Mouse (Mus musculus) layer of hippocampus, postnatal 25 days (tissue): ENCODE measurements around the gene Sema4c. TPM values are rescaled to one million over a fixed set of nuclear protein-coding genes. Genes with fewer than 3 reads are reported as not detected.

Source experiments
- DNase-seq, 2 experiments: peaks; one replicate each; pipeline ENCODE4 v3.0.0; 2022; ENCODE audit warnings: mixed read lengths in 2 of 2, low spot score in 1 of 2; ENCODE audit errors: extremely low spot score in 1 of 2
- total RNA-seq, 2 experiments: library from RNA; stranded (reverse); gene quantifications; 2 replicates each; pipeline ENCODE4 v1.2.3; 2021

Sema4c gene
- total RNA-seq, 2 experiments from 2014 or later, result 12.7 to 14.0 TPM

DNA sequence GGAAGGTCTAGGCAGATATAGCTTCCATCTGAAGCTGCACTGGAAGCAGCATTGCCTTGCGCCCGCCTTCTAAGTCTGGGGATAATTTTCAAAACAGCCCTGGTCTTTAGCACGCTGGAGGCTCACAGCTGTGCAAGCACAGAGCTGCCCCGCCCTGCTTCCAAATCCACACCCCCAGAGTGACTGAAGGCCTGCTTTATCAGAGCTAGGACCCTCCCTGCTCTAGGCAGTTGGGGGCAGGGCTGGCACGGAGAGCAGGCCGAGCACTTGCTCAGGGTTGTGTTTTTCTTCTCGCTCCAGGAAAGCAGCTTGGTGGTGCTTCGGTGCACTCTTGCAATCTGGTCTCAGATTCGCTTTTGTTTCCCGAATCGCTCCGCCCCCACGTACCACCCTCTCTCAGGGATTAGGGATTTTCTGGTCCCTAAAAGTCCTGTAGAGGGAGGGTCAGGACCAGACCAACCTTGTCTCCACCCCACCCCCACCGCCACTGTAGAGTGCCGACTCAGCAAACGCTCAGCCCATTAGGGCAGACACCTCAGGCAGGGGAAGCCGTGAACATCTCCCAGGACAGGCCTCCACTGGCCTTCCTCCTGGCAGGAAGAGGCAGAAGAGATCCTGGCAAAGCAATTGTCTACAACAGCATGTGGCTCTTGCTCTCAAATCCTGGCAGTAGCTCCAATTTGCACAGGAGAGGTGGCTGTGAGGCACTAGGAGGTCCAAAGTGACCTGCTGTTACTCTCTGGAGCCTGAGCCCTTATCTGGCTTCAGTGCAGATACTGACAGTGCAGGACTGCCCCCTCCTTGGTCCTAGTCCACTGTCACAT, 22.4 kb upstream of the Sema4c start:
- peak; percentile 36 to 39 for DNase-seq

- DNase-seq, result no peak
These were observed 21.8 kb upstream of the Sema4c start for GRCm38 (mm10) chr1:36579974-36580383.

GRCm38 (mm10) chr1:36576991-36577675, 19.0 kb upstream of the Sema4c start:
- DNase-seq, result no peak

GRCm38 (mm10) chr1:36575347-36575746, 17.2 kb upstream of the Sema4c start:
- no peak for DNase-seq

DNA sequence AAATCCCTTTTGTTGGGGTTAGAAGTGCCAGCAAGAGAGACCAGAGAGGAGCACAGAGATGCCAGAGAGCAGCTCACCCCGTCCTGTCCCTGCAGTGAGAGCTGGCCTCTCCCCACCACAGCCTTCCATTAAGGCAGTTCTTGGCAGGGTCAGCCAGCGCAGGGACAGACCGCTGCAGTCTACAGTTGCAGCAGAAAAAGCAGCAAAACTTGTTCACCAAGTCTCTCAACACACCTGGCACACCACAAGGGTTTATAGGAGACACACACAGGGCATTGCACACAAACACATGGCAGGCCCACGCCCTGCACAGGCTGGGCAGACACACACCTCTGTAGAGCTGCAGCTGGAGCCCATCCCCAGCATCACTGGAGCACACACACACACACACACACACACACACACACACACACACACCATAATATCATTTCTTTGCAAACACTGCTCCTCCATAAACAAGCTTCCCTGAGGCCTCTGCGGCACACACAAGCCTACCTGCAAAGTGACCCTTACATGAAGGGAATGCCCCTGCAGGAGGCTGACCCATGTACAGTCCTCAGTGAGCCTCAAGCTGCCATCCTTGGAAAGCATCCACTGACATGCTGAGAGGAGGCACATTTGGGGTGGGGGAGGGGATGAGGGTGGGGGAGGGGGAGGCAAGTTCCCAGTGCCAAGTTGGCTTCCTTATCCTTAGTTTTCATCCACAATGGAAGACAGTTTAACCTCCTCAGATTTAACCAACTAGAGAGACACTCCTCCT, 16.2 kb upstream of the Sema4c start:
- no peak for DNase-seq

DNA sequence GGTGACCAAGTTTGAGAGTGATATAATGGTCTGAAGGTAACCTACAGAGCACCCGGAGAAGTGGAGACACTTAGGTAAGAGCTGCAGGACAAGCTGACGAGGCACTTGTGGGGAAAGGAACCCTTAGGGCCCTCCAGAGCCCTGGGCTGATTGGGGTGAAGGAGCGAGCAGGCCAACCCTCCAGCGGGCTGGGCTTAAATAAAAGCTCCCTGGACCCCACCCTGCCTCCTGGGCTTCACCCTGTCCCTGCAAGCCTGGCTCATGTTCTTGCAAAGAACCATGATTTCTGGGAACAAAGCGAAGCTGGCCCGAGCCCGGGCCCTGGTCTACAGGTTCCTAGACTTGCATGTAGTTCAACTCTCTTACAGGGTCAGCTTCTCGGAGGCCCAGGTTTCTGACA, 15.4 kb upstream of the Sema4c start:
- no peak for DNase-seq

DNA sequence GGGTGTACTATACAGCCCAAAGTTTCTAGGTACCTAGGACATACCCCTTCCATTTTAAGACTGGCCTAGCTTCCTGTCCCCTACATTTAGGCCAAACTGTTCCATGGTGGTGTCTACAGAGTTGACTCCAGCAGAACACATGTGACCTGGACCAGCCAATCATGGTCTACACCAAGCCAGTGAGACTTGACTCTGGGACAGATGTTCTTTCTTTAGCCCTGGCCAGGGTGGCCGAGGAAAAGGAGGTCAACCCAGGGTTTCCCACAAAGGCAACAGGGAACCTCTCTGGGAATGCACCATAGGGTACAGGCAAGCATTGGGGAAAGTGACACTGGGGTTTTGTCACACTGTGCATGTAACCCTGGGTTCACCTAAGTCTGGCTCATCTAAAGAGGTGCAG, 14.6 kb upstream of the Sema4c start:
- DNase-seq, result no peak

GRCm38 (mm10) chr1:36572140-36572700, 14.1 kb upstream of the Sema4c start:
- DNase-seq, result no peak

DNA sequence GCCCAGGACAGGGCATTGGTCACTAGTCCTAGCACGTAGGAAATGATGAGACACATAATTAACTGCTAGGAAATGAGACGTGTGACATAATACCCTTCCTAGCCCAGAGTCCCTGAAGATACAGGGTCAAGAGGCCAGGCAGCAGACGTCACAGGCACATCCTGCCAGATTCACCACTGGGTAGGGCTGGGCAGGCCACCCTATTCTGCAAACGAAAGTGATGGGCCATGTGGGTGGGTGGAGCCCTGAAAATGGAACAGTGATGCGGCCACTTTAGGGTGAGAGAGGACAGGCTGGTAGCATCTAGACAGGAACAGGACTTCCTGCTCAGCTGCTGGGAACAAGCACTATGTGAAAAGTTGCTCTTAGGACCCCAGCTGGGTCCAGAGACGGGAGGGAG, 13.5 kb upstream of the Sema4c start:
- no peak for DNase-seq

DNA sequence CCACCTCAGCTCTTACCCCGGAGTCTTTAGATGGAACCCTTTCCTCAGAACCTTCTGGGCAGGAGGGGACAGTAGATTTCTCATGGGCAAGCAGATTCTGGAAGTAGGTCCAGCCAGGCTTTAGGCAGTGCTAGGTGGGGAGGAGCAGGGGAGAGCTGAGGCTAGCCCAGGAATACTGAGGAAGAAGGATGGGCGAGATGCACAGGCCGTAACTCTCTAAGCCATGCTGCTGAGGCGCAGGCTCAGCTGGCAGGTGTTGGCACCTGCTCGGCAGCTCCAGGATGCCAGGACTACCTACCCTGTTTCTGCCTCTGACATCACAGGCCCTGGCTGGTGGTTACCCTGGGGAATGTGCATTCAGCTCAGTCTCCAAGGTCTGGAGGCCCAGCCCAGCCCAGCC, 12.2 kb upstream of the Sema4c start:
- no peak for DNase-seq

GRCm38 (mm10) chr1:36569694-36570276, 11.6 kb upstream of the Sema4c start:
- no peak for DNase-seq

- no peak for DNase-seq
These were observed 10.6 kb upstream of the Sema4c start for GRCm38 (mm10) chr1:36568776-36569175.

DNA sequence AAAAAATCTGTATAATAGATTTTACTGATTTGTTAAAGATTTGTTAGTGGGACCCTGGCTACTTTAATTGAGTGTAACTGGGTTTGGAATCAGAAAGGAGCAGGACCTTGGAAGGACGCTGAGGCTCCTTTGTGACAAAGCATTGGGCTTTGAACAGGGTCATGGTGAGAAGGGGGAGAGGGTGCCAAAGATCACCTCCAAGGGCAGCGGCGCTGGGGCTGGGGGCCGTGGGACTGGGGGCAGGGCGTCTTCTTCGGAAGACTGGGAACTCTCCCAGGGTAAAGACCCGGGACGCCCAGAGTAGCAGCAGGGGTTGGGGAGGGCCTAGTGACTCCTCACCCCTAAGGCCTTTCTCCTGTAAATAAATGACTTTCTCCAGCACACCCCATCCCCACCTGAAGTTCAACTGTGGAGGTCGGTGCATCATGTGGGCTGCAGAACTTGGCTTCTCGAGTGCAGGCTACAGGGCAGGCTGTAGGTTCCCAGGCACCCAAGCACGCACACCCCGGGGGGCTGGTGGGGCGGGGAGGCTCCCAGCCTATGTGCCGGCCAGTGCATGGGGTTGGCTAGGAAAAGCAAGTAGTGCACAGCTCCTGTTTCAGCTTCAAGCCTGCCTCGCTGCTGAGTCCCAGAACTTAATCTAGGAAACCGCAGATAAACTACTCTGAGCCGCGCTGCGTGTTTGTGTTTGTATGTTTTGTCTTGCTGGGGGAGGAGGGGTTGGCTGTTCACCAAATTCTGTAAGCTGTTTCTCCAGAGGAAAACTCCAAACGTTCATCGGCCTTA, 9.9 kb upstream of the Sema4c start:
- DNase-seq, result no peak

- DNase-seq, result no peak
These were observed 8.3 kb upstream of the Sema4c start for GRCm38 (mm10) chr1:36566425-36566824.

- DNase-seq, result no peak
These were observed 6.0 kb upstream of the Sema4c start for GRCm38 (mm10) chr1:36564101-36564500.

DNA sequence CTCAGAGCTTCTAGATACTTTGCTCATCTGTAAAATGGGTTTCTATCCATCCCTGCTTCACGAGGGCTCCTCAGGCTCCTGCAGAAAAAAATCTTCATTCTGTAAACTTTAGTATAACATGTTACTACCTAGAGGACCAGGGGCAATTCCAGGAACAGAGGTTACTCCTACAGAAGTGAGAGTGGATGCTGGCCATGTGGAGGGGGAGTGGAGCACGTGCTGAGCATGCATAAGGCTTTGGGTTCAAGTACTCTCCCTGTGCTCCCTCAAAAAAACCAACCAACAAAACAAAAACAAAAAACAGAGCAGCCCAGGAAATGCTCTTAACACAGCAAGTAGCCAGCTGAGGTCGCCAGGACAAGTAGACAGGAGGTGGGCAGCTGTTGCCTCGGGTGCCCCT, 5.5 kb upstream of the Sema4c start:
- DNase-seq, result no peak

GRCm38 (mm10) chr1:36563197-36563596, 5.0 kb upstream of the Sema4c start:
- DNase-seq, result no peak

DNA sequence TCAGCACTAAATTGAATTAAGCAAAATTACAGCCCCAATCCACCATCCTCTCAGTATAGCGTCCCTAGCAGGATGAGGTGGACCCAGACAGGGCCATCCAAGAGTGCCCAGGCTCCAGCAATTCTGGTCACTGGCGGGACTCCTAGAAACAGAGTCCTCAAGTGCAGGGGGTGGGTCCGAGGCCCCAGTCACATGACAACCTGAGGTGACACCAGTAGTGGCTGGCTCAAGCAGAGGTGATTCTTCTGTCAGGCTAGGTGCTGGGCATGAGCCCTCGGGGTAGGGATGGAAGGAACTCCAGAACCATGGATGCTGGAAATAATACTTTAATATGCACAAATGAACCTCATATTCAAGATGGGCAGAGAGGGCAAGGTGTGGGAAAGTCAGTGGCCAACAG, 4.2 kb upstream of the Sema4c start:
- no peak for DNase-seq

GRCm38 (mm10) chr1:36560903-36561302, 2.8 kb upstream of the Sema4c start:
- DNase-seq, result no peak

- DNase-seq, result no peak
These were observed 1.7 kb upstream of the Sema4c start for GRCm38 (mm10) chr1:36559888-36560287.
